Mouse (Mus musculus): ENCODE measurements around the gene Dnal1.

DNA sequence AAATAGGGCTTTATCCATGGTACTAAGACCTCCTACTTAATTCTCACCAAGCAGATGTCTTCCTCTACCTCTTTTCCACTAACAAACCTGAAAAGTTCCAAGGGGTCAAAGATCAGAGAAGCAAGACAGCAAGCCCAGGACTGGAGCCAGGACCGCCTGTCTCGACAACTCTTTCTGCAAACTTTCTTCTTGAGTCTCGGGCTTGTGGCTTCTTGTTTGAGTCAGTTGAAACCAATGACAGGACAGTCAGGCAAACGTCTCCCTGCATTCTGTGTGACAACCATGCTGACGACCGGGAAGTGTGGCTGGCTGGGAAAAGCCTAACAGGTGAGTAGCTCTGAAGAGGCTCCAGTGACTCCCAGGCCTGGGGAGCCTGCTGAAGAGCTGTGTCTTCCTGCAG, 71.4 kb downstream of the Dnal1 start:
- no peak for TF ChIP-seq CTCF (IDR thresholded peaks at IDR 0.05)
- TF ChIP-seq EP300 (IDR thresholded peaks at IDR 0.05) = no peak
